Mouse (Mus musculus): ENCODE measurements at regions not wholly inside any gene's neighbourhood (a gene's known extent, or its start where the extent isn't known, plus 50 kb on each side); places are given as distances from the start of the nearest gene placed in this dataset.
A peak's percentile ranks its signal among the peaks of the same experiment; 100 is the strongest.

- H3K9me3 ChIP-seq (ENCODE audit: control insufficient read depth, low read length), result 0 out of 2 replicates have a peak, but pooled peaks cover 6% of the 10 kb centered on the region
- ATAC-seq (ENCODE audit: low read depth), result no peak
- H3K27ac ChIP-seq (replicated peaks; ENCODE audit: low read depth, low read length), result no peak overlapping the region
- no peak overlapping the region for H3K4me2 ChIP-seq (ENCODE audit: low read depth, low read length)
- WGBS, result 97% methylated on average over 3 of the region's 3 CpGs
- H3K36me3 ChIP-seq (ENCODE audit: control insufficient read depth, insufficient read depth, low read length), result peaks cover 11% of the 10 kb centered on the region
- H3K4me3 ChIP-seq (ENCODE audit: low read depth, low read length), result no peak overlapping the region
- no peak overlapping the region for H3K9ac ChIP-seq (ENCODE audit: low read depth, low read length)
- DNase-seq (ENCODE audit: low spot score), result no peak
- no peaks in the 10 kb centered on the region for H3K27me3 ChIP-seq (replicated peaks; ENCODE audit: control insufficient read depth, insufficient read depth, low read length)
- peaks cover 13% of the 10 kb centered on the region for H3K4me1 ChIP-seq (ENCODE audit: control insufficient read depth, insufficient read depth, low read length)
Measured at GRCm38 (mm10) chr3:19897140-19897539, 59.7 kb upstream of the Cp start.

GRCm38 (mm10) chr3:19902226-19902625 is 54.6 kb upstream of the Cp start:
- H3K4me2 ChIP-seq (ENCODE audit: low read depth, low read length), result no peak overlapping the region
- 86% methylated on average over 3 of the region's 3 CpGs for WGBS
- no peak overlapping the region for H3K9ac ChIP-seq (ENCODE audit: low read depth, low read length)
- DNase-seq (ENCODE audit: low spot score) (no peak), ATAC-seq (ENCODE audit: low read depth) (no peak)
- H3K4me1 ChIP-seq (ENCODE audit: control insufficient read depth, insufficient read depth, low read length), result peaks cover 2% of the 10 kb centered on the region; the same call in 1 of the 2 replicates
- H3K27me3 ChIP-seq (replicated peaks; ENCODE audit: control insufficient read depth, insufficient read depth, low read length), result no peaks in the 10 kb centered on the region
- no peak overlapping the region for H3K27ac ChIP-seq (replicated peaks; ENCODE audit: low read depth, low read length)
- no peak overlapping the region for H3K4me3 ChIP-seq (ENCODE audit: low read depth, low read length)
- peaks cover 9% of the 10 kb centered on the region for H3K36me3 ChIP-seq (ENCODE audit: control insufficient read depth, insufficient read depth, low read length)
- 0 out of 2 replicates have a peak, but pooled peaks cover 6% of the 10 kb centered on the region for H3K9me3 ChIP-seq (ENCODE audit: control insufficient read depth, low read length)

- DNase-seq (ENCODE audit: low spot score) (peak; percentile 71), ATAC-seq (ENCODE audit: low read depth) (peak; percentile 81)
- Histone ChIP-seq H3K9me3 (ENCODE audit: control insufficient read depth, low read length) (0 out of 2 replicates have a peak, but pooled peaks cover 6% of the 10 kb centered on the region), H3K4me2 (ENCODE audit: low read depth, low read length) (no peak overlapping the region), H3K9ac (ENCODE audit: low read depth, low read length) (no peak overlapping the region), H3K27ac (replicated peaks; ENCODE audit: low read depth, low read length) (no peak overlapping the region), H3K4me3 (ENCODE audit: low read depth, low read length) (no peak overlapping the region), H3K27me3 (replicated peaks; ENCODE audit: control insufficient read depth, insufficient read depth, low read length) (no peaks in the 10 kb centered on the region), H3K36me3 (ENCODE audit: control insufficient read depth, insufficient read depth, low read length) (no peaks in the 10 kb centered on the region), H3K4me1 (ENCODE audit: control insufficient read depth, insufficient read depth, low read length) (no peaks in the 10 kb centered on the region)
- WGBS, result 26% methylated on average over 5 of the region's 5 CpGs
Measured at GRCm38 (mm10) chr3:19904446-19905275, 52.2 kb upstream of the Cp start.
